Mouse (Mus musculus) kidney, adult 9 months (tissue): ENCODE measurements around the gene Scaf8.
"Not testable (repeated sequence)": the region's sequence is repeated elsewhere in the genome, so short reads cannot be mapped to it uniquely, and the experiment has no call there.

Source experiments
- DNase-seq: peaks from one replicate; pipeline ENCODE4 v3.0.0; 2022

The Scaf8 gene

GRCm38 (mm10) chr17:3115380-3115974 is 705 bp downstream of the Scaf8 start:
- peak; percentile 51 for DNase-seq

GRCm38 (mm10) chr17:3120949-3121348 is 6.2 kb downstream of the Scaf8 start:
- DNase-seq = peak; percentile 31

GRCm38 (mm10) chr17:3123581-3123980 is 8.8 kb downstream of the Scaf8 start:
- not testable (repeated sequence) for DNase-seq

GRCm38 (mm10) chr17:3128716-3129115 is 13.9 kb downstream of the Scaf8 start:
- DNase-seq = no peak

- DNase-seq = no peak
Observed at GRCm38 (mm10) chr17:3129791-3130190, 15.0 kb downstream of the Scaf8 start.

- DNase-seq = no peak
Observed at GRCm38 (mm10) chr17:3135346-3135745, 20.6 kb downstream of the Scaf8 start.

- no peak for DNase-seq
Observed at GRCm38 (mm10) chr17:3136127-3136526, 21.4 kb downstream of the Scaf8 start.

GRCm38 (mm10) chr17:3138387-3138786 is 23.6 kb downstream of the Scaf8 start:
- no peak for DNase-seq

- DNase-seq = no peak
Observed at GRCm38 (mm10) chr17:3140100-3140499, 25.3 kb downstream of the Scaf8 start.

GRCm38 (mm10) chr17:3148853-3149252 is 34.1 kb downstream of the Scaf8 start:
- no peak for DNase-seq

GRCm38 (mm10) chr17:3149541-3149940 is 34.8 kb downstream of the Scaf8 start:
- DNase-seq = peak; percentile 60

- DNase-seq = peak; percentile 57
Observed at GRCm38 (mm10) chr17:3150701-3151100, 35.9 kb downstream of the Scaf8 start.

GRCm38 (mm10) chr17:3151181-3151580 is 36.4 kb downstream of the Scaf8 start:
- DNase-seq = no peak

GRCm38 (mm10) chr17:3156176-3156575 is 41.4 kb downstream of the Scaf8 start:
- DNase-seq = not testable (repeated sequence)

- no peak for DNase-seq
Observed at GRCm38 (mm10) chr17:3157016-3157415, 42.2 kb downstream of the Scaf8 start.

- DNase-seq = no peak
Observed at GRCm38 (mm10) chr17:3162905-3163304, 48.1 kb downstream of the Scaf8 start.

- DNase-seq = not testable (repeated sequence)
Observed at GRCm38 (mm10) chr17:3180425-3180945, 65.7 kb downstream of the Scaf8 start.

GRCm38 (mm10) chr17:3195483-3195882 is 80.7 kb downstream of the Scaf8 start:
- DNase-seq = not testable (repeated sequence)

GRCm38 (mm10) chr17:3200328-3200727 is 85.6 kb downstream of the Scaf8 start:
- DNase-seq = no peak

GRCm38 (mm10) chr17:3203916-3204315 is 89.1 kb downstream of the Scaf8 start:
- no peak for DNase-seq

GRCm38 (mm10) chr17:3204826-3205405 is 90.1 kb downstream of the Scaf8 start:
- no peak for DNase-seq

- peak; percentile 16 for DNase-seq
Observed at GRCm38 (mm10) chr17:3206527-3207398, 92.0 kb downstream of the Scaf8 start.

- DNase-seq = no peak
Observed at GRCm38 (mm10) chr17:3207529-3208240, 92.9 kb downstream of the Scaf8 start.
